Mouse (Mus musculus) limb, embryonic 10.5 days (tissue): ENCODE results near the gene Mgl2. TPM values are rescaled to one million over a fixed set of nuclear protein-coding genes. Genes with fewer than 3 reads are reported as not detected.
"Not testable (repeated sequence)": the region's sequence is repeated elsewhere in the genome, so short reads cannot be mapped to it uniquely, and the experiment has no call there.

Source experiments
- DNase-seq: peaks from one replicate; pipeline ENCODE4 v3.0.0-alpha.2; 2017; ENCODE audit warnings: low spot score
- H3K27ac ChIP-seq: fragments of 300-500 bp; sonication (generic); 2 replicates; pipeline ENCODE4 v1.5.1; 2016; ENCODE audit warnings: mild to moderate bottlenecking
- H3K27me3 ChIP-seq: fragments of 300-500 bp; sonication (generic); 2 replicates; pipeline ENCODE4 v1.6.1; 2016; ENCODE audit warnings: low read depth, mild to moderate bottlenecking; ENCODE audit not compliant: poor library complexity, severe bottlenecking
- H3K36me3 ChIP-seq: fragments of 300-500 bp; sonication (generic); 2 replicates; pipeline ENCODE4 v1.6.1; 2016; ENCODE audit warnings: mild to moderate bottlenecking, moderate library complexity
- H3K4me1 ChIP-seq: fragments of 300-500 bp; sonication (generic); 2 replicates; pipeline ENCODE4 v1.6.1; 2016
- H3K4me3 ChIP-seq: fragments of 300-500 bp; sonication (generic); 2 replicates; pipeline ENCODE4 v1.5.1; 2016; ENCODE audit warnings: mild to moderate bottlenecking, moderate library complexity
- H3K9me3 ChIP-seq: fragments of 300-500 bp; sonication (generic); replicated peaks from 2 replicates; pipeline ENCODE4 v1.6.1; 2016; ENCODE audit warnings: mild to moderate bottlenecking
- WGBS: fragments of 180-500 bp; shearing (Covaris S2); methylation state at CpG from one replicate; pipeline ENCODE4 v1.1.7; 2016; 5-methylcytosine and 5-hydroxymethylcytosine counted together
- polyA plus RNA-seq: library from polyadenylated mRNA; unstranded; fragments of >200 nt; fragmentation: Nextera tagmentation; extraction: Ambion mirVana; gene quantifications from 2 replicates; pipeline ENCODE4 v1.2.1, GENCODE M21; 2016

The Mgl2 gene
- polyA plus RNA-seq, 1 experiment from 2014 or later = 0.16 TPM

- H3K4me3 ChIP-seq, H3K36me3 ChIP-seq, H3K9me3 ChIP-seq, H3K27me3 ChIP-seq, DNase-seq, H3K27ac ChIP-seq, H3K4me1 ChIP-seq: not testable (repeated sequence)
- WGBS = 76% methylated on average over 3 of the region's 3 CpGs
Observed at GRCm38 (mm10) chr11:70135001-70135400, 4.9 kb downstream of the Mgl2 start.

- H3K27me3 ChIP-seq, H3K4me1 ChIP-seq, H3K27ac ChIP-seq, H3K36me3 ChIP-seq, H3K4me3 ChIP-seq, H3K9me3 ChIP-seq, DNase-seq: not testable (repeated sequence)
- WGBS = 95% methylated on average over 8 of the region's 8 CpGs
Observed at GRCm38 (mm10) chr11:70135925-70136324, 5.8 kb downstream of the Mgl2 start.

DNA sequence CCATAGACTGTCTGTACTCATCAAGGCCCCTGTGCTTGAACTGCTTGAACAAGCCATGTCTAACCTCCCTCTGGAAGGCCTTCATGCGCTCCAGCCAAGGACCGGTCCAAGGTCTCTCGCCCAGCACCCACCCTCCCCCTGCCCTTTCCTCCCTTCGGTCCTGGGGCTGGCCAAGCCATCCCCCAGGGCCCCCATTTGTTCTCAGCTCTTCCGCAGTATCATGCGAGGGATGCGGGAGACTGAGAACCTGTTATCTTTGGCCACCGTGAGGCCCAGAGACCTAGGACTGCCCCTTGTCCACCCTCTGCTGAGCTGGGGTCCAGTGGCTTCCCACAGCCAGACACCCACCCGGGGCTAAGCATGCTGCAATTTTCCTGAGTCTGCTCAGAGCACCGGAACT, 9.0 kb downstream of the Mgl2 start:
- H3K4me3 ChIP-seq = no peak overlapping the region
- no peaks in the 10 kb centered on the region for H3K4me1 ChIP-seq
- H3K27me3 ChIP-seq = no peaks in the 10 kb centered on the region
- H3K36me3 ChIP-seq = no peaks in the 10 kb centered on the region
- 86% methylated on average over 10 of the region's 10 CpGs for WGBS
- H3K27ac ChIP-seq = no peak overlapping the region
- no peaks in the 10 kb centered on the region for H3K9me3 ChIP-seq
- no peak for DNase-seq

DNA sequence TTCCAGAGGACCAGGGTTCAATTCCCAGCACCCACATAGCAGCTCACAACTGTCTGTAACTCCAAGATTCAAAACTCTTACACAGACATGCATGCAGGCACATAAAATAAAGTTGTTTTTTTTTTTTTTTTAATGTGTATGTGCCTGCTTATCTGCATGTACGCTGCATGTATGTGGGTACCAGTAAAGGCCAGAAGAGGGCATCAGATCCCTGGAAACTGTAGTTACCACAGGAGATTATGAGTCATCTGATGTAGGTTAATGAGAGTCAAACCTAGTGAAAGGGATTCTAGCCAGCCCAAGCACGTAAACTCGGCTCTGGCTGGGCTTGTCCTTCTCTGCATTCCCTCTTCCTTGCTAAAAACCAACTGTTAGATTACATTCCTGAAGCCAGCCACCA, 20.9 kb downstream of the Mgl2 start:
- Histone ChIP-seq H3K4me1 (no peaks in the 10 kb centered on the region), H3K36me3 (no peaks in the 10 kb centered on the region), H3K27me3 (no peaks in the 10 kb centered on the region), H3K9me3 (no peaks in the 10 kb centered on the region), H3K4me3 (no peak overlapping the region), H3K27ac (no peak overlapping the region)
- DNase-seq = no peak
- WGBS = 79% methylated on average over 3 of the region's 3 CpGs

GRCm38 (mm10) chr11:70155897-70156296, 25.8 kb downstream of the Mgl2 start, which contains the start of gene Clec10a:
Gene Clec10a, plus strand, starts transcription at chr11:70156197.
- not testable (repeated sequence) for DNase-seq, H3K27me3 ChIP-seq, H3K4me1 ChIP-seq, H3K4me3 ChIP-seq, H3K9me3 ChIP-seq, H3K36me3 ChIP-seq, H3K27ac ChIP-seq
- no CpG with 5 or more reads among the region's 5 CpGs for WGBS

GRCm38 (mm10) chr11:70162336-70162735, 32.2 kb downstream of the Mgl2 start:
- DNase-seq = no peak
- Histone ChIP-seq H3K27ac (no peak overlapping the region), H3K4me1 (no peaks in the 10 kb centered on the region), H3K9me3 (no peaks in the 10 kb centered on the region), H3K27me3 (no peaks in the 10 kb centered on the region), H3K36me3 (no peaks in the 10 kb centered on the region), H3K4me3 (no peak overlapping the region)
- WGBS = 80% methylated on average over 3 of the region's 3 CpGs

DNA sequence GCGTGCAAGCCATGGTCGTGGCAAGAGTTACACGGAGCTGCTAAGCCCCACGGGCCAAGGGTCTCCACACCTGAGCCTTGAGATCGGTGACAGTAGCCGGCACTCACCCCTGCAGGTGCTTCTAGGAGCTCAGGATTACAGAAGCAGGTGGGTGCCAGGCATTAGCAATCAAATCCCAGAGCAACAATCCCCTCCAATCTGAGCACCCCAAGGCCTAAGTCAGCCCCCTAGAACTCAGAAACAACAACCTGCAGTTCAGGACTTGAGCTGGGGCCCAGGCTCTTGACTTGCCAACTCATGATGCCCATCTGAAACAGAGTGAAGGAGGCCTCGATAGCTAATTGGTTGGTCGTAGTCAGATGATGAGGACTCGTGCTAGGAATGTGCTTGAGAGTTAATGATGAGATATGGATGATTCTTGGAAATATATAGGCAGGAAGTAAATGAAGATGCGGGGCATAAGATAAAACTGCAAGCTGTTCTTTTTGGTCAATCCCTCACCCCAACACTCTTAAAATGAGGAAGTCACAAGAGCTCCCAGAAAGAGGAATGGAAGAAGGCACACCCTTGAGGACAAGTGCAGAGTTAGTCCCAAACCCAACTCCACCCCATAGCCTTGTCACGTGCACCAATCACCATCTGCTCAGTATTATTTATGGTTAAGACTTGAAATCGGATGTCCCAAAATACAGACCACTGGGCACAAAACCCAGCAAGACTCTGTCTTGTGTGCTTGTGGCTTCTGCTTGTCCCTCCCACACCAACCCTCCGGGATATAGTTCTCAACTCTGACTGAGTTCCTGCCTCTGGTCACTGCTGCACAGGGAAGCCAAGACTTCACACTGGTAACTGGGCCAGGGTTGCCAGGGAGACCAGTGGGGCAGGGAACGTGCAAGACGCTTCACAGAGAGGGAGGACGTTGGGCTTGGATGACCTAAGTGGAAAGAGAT, 36.1 kb downstream of the Mgl2 start:
- H3K9me3 ChIP-seq = no peaks in the 10 kb centered on the region
- DNase-seq = no peak
- H3K4me3 ChIP-seq = no peak overlapping the region

DNA sequence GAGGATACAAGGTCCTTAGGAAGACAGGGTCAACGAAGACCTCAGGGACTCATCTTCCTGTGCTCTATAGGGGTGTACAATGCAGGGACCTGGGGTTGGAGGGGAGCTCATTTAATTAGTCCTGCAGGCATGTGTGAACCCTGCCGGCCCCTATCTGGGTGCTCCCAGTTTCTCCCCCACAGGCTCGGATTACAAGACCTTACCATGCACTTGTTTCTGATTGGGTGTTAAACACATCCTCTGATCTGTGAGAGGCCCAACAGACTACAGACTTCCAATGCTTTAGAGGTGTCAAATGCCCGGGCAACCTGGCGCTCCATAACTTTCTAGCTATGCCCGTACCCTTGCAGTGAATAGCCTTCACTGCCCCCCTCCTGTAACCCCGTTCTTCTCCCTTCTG, 38.0 kb downstream of the Mgl2 start:
- H3K4me1 ChIP-seq = peaks cover 10% of the 10 kb centered on the region
- no peak overlapping the region for H3K4me3 ChIP-seq
- no peak overlapping the region for H3K27ac ChIP-seq
- no peaks in the 10 kb centered on the region for H3K36me3 ChIP-seq
- no peaks in the 10 kb centered on the region for H3K9me3 ChIP-seq
- no peaks in the 10 kb centered on the region for H3K27me3 ChIP-seq
- 50% methylated on average over 7 of the region's 7 CpGs for WGBS
- DNase-seq = no peak

More for the DNA sequence above, 36.1 kb downstream of the Mgl2 start:
- H3K27me3 ChIP-seq = no peaks in the 10 kb centered on the region
- 80% methylated on average over 16 of the region's 16 CpGs for WGBS
- H3K36me3 ChIP-seq = no peaks in the 10 kb centered on the region
- H3K4me1 ChIP-seq = peaks cover 10% of the 10 kb centered on the region
- H3K27ac ChIP-seq = no peak overlapping the region

DNA sequence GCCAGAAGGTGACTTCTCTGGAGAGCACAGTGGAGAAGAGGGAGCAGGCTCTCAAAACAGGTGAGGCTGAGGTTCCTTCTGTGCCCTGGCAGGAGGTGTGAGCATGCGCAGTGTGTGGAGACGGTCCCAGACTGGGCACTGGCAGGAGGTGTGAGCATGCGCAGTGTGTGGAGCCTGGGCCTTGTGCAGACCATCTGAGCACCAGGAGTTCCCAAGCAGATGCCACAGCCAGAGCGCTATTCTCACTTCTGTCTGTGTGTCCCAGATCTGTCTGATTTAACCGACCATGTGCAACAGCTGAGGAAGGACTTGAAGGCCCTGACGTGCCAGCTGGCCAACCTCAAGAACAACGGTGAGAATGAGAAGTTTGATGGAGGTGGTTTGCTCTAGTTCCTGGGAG, 39.3 kb downstream of the Mgl2 start:
- WGBS = 91% methylated on average over 7 of the region's 7 CpGs

DNA sequence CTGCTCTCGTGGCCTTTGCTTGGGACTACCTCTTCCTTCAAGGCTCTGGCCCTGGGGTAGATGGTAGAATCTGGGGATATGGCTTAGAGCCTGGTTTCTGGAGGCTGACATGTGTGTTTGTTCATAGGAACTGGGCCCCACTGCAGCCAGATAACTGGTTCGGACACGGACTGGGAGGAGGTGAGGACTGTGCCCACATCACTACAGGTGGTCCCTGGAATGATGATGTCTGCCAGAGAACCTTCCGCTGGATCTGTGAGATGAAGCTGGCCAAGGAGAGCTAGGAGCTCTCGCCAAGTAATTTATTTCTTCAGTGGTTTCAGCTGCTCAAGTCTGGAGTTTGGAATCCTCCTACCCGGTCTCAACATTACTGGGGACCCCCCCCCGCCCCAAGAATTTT, 40.2 kb downstream of the Mgl2 start:
- Histone ChIP-seq H3K27me3 (no peaks in the 10 kb centered on the region), H3K27ac (no peak overlapping the region), H3K36me3 (no peaks in the 10 kb centered on the region), H3K9me3 (no peaks in the 10 kb centered on the region), H3K4me3 (no peak overlapping the region), H3K4me1 (peaks cover 10% of the 10 kb centered on the region)
- WGBS = 84% methylated on average over 7 of the region's 7 CpGs
- DNase-seq = no peak

More for the DNA sequence above, 39.3 kb downstream of the Mgl2 start:
- H3K36me3 ChIP-seq, DNase-seq, H3K27me3 ChIP-seq, H3K27ac ChIP-seq, H3K4me3 ChIP-seq, H3K9me3 ChIP-seq: not testable (repeated sequence)
- peaks cover 10% of the 10 kb centered on the region for H3K4me1 ChIP-seq

DNA sequence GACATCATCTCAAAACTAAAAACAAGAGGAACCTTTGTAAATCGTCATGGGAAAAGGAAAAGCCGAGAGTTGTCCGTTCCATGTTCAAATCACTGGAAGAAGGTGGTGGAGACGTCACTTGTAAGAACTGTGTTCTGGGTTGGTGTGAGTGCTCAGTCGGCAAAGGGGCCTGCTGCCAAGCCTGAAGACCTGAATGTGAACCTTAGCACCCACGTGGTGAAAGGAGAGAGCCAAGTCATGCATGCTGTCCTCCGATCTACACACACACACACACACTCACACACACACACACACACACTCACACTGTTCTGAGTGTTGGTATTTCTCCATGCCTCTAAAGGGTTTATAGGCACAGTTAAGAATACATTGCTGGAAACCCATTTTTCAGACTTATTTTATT, 41.1 kb downstream of the Mgl2 start:
- H3K27me3 ChIP-seq = no peaks in the 10 kb centered on the region
- H3K4me1 ChIP-seq = peaks cover 10% of the 10 kb centered on the region
- no peaks in the 10 kb centered on the region for H3K9me3 ChIP-seq
- no peaks in the 10 kb centered on the region for H3K36me3 ChIP-seq
- no peak overlapping the region for H3K4me3 ChIP-seq
- DNase-seq = no peak
- no peak overlapping the region for H3K27ac ChIP-seq
- WGBS = 84% methylated on average over 7 of the region's 7 CpGs

DNA sequence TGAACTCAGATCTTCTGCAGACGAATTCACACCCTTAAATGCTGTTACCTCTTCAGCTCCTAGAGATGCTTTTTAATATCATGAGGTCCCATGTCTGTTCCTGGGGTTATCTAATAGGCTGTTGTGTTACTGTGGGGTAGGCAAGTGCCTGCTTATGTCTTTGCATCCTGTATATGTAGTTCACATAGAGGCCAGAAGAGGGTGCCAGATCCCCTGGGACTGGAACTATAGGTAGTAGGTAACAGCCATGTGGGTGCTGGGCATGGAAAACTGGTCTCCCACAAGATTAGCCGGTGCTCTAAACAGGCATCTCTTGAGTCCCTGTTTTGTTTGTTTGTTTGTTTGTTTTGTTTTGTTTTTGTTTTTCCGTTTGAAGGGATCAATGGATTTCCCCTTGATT, 41.7 kb downstream of the Mgl2 start:
- WGBS = 62% methylated on average over 3 of the region's 3 CpGs
- no peaks in the 10 kb centered on the region for H3K27me3 ChIP-seq
- DNase-seq = no peak
- H3K36me3 ChIP-seq = no peaks in the 10 kb centered on the region
- no peaks in the 10 kb centered on the region for H3K9me3 ChIP-seq
- no peak overlapping the region for H3K4me3 ChIP-seq
- H3K27ac ChIP-seq = no peak overlapping the region
- peaks cover 10% of the 10 kb centered on the region for H3K4me1 ChIP-seq

DNA sequence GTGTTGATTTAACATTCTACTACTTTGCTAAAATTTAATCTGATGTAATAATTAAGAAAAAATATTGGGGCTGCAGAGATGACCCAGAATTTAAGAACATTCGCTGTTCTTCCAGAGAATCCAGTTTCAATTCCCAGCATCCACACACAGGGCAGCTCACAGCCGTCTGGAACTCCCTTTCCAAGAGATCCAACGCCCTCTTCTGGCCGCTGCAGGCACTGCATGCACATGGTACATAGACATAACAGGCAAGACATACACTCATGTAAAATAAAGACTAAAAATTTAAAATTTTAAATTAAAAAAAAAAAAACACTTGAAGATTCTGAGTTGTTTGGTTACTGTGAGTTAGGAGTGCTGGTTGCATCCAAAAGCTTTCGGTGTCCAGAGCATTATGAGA, 42.2 kb downstream of the Mgl2 start:
- Histone ChIP-seq H3K27ac (no peak overlapping the region), H3K36me3 (no peaks in the 10 kb centered on the region), H3K9me3 (no peaks in the 10 kb centered on the region), H3K4me3 (no peak overlapping the region), H3K27me3 (no peaks in the 10 kb centered on the region), H3K4me1 (peaks cover 10% of the 10 kb centered on the region)
- no peak for DNase-seq
- 55% methylated on average over 5 of the region's 5 CpGs for WGBS
